ENCODE assay signal across 1 mouse cellular context in genomic region chr2:60214683-60215082, GRCm38 (mm10).
A peak's percentile ranks its signal among the peaks of the same experiment; 100 is the strongest.
TF ChIP-seq lines count a peak whose summit lies in the region.

No protein-coding gene starts in this region.

TF ChIP-seq in MEL, 35 proteins besides CTCF, POLR2A, EP300 and RAD21 (continued from another document):
- TF ChIP-seq MAFK (IDR thresholded peaks at IDR 0.05; ENCODE audit: borderline replicate concordance, low read depth, low read length): peak; percentile 87
- no peak for TF ChIP-seq ELF1 (IDR thresholded peaks at IDR 0.05; ENCODE audit: low read depth, low read length)
